Mouse (Mus musculus) heart, postnatal 0 days (tissue): ENCODE measurements at regions not wholly inside any gene's neighbourhood (a gene's known extent, or its start where the extent isn't known, plus 50 kb on each side); places are given as distances from the start of the nearest gene placed in this dataset.
A peak's percentile ranks its signal among the peaks of the same experiment; 100 is the strongest.
"Not testable (repeated sequence)": the region's sequence is repeated elsewhere in the genome, so short reads cannot be mapped to it uniquely, and the experiment has no call there.

Source experiments
- ATAC-seq: fragments of 200-750 bp; cut with Nextera tagmentation; 2 replicates; pipeline ENCODE4 v1.8.0; 2017; ENCODE audit warnings: low read depth, moderate number of reproducible peaks, moderate library complexity; ENCODE audit not compliant: insufficient read depth
- DNase-seq: peaks from one replicate; pipeline ENCODE4 v3.0.0-alpha.2; 2016; ENCODE audit warnings: low spot score
- H3K27ac ChIP-seq: fragments of 300-500 bp; sonication (generic); 2 replicates; pipeline ENCODE4 v1.5.1; 2014; ENCODE audit warnings: low read depth, mild to moderate bottlenecking
- H3K27me3 ChIP-seq: fragments of 300-500 bp; sonication (generic); 2 replicates; pipeline ENCODE4 v1.6.1; 2014; ENCODE audit warnings: low read length, mixed read lengths; ENCODE audit not compliant: control insufficient read depth, insufficient read depth
- H3K36me3 ChIP-seq: fragments of 300-500 bp; sonication (generic); replicated peaks from 2 replicates; pipeline ENCODE4 v1.6.1; 2014; ENCODE audit warnings: low read length, mixed read lengths; ENCODE audit not compliant: control insufficient read depth, insufficient read depth
- H3K4me1 ChIP-seq: fragments of 300-500 bp; sonication (generic); 2 replicates; pipeline ENCODE4 v1.6.1; 2014; ENCODE audit warnings: antibody characterized with exemption; ENCODE audit not compliant: control insufficient read depth, insufficient read depth
- H3K4me2 ChIP-seq: fragments of 300-500 bp; sonication (generic); 2 replicates; pipeline ENCODE4 v1.6.1; 2014; ENCODE audit warnings: low read depth, mild to moderate bottlenecking, low read length, moderate library complexity
- H3K4me3 ChIP-seq: fragments of 300-500 bp; sonication (generic); 2 replicates; pipeline ENCODE4 v1.5.1; 2014; ENCODE audit warnings: low read depth, low read length
- H3K9ac ChIP-seq: fragments of 300-500 bp; sonication (generic); replicated peaks from 2 replicates; pipeline ENCODE4 v1.6.1; 2014; ENCODE audit warnings: low read depth, low read length, mixed read lengths
- H3K9me3 ChIP-seq: fragments of 300-500 bp; sonication (generic); replicated peaks from 2 replicates; pipeline ENCODE4 v1.6.1; 2016; ENCODE audit warnings: low read length; ENCODE audit not compliant: control insufficient read depth
- CTCF ChIP-seq: IDR thresholded peaks from 2 replicates; pipeline ENCODE4 v1.5.1; 2016; ENCODE audit warnings: antibody characterized with exemption, control low read depth, low read depth
- EP300 ChIP-seq: IDR thresholded peaks from 2 replicates; pipeline ENCODE4 v1.6.1; 2016; ENCODE audit warnings: antibody characterized with exemption, low read depth
- WGBS: fragments of 180-500 bp; shearing (Covaris S2); extraction: QIAGEN DNeasy Blood & Tissue Kit; methylation state at CpG from one replicate; pipeline ENCODE4 v1.1.7; 2014; 5-methylcytosine and 5-hydroxymethylcytosine counted together

DNA sequence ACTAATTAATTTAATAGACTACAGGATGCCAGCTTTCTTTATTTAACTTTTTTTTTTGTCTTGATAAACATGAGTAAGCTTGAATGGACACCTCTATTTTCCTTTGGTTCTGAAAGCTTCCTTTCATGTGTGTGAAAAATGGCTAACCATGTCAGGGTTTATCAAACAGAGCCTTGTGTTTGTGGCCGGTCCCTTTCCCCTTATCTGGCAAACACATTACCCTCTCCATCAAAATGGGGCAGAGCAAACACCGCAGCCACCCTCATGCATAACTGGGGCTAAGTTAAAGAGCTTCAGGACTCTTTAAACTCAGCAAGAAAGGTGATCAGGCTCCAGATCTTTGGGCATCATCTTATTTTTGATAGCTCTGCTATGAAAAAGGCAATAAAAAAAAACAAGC lies 92.2 kb downstream of the Nr2f2 start:
- ATAC-seq (no peak), DNase-seq (no peak)
- Histone ChIP-seq H3K9me3 (no peaks in the 10 kb centered on the region), H3K36me3 (no peaks in the 10 kb centered on the region), H3K9ac (no peak overlapping the region), H3K4me3 (no peak overlapping the region), H3K4me1 (no peaks in the 10 kb centered on the region), H3K27ac (no peak overlapping the region), H3K27me3 (peaks cover 25% of the 10 kb centered on the region), H3K4me2 (no peak overlapping the region)
- WGBS, result 25% methylated on average over 2 of the region's 2 CpGs
- TF ChIP-seq EP300 (no peak), CTCF (no peak)

DNA sequence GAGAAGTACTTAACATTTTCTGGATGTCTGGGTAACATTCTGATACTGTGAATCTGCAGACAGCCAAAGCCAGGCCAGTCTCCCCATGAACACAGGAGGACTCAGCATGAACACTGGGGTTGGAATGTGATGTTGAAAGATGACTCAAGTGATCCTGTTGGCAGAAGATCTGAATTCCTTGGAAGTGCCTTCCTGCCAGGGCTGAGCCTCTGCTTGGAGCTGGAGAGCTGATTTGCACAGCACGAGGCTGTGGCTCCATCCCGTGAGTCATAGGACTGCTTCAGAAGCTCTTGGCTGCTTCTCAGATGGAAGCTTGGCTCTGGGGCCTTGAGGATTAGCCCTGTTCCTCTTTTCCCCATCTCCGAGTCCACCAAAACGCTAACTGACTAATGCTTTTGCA lies 99.5 kb downstream of the Nr2f2 start:
- ATAC-seq, result peak; percentile 93

DNA sequence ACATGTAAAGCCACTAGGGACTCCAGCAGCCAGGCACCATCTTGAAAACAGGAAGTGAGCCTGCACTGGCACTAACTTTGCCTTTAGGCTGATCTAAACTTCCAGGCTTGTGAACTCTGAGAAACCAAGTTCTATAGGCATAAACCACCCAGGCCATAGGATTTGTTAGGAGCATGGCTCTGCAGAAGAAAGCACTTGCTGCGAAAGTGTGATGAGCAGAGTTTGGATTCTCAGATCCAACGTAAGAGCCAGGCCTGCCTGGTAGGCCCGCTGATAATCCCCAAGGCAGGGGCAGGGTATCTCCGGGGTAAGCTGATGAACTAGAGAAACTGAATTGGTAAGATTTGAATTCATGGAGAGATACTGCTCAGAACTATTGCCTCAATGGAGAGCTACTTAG lies 109.7 kb downstream of the Nr2f2 start:
- ATAC-seq (no peak), DNase-seq (no peak)
- no peaks in the 10 kb centered on the region for H3K36me3 ChIP-seq
- H3K9me3 ChIP-seq, result no peaks in the 10 kb centered on the region
- H3K4me3 ChIP-seq, result no peak overlapping the region
- no peaks in the 10 kb centered on the region for H3K27me3 ChIP-seq
- TF ChIP-seq CTCF (no peak), EP300 (no peak)
- H3K9ac ChIP-seq, result no peak overlapping the region
- no peaks in the 10 kb centered on the region for H3K4me1 ChIP-seq
- no peak overlapping the region for H3K4me2 ChIP-seq
- H3K27ac ChIP-seq, result no peak overlapping the region
- 84% methylated on average over 4 of the region's 4 CpGs for WGBS

More for the DNA sequence above, 99.5 kb downstream of the Nr2f2 start:
- Histone ChIP-seq H3K4me2 (no peak overlapping the region), H3K27ac (no peak overlapping the region), H3K27me3 (no peaks in the 10 kb centered on the region), H3K9ac (no peak overlapping the region), H3K4me3 (no peak overlapping the region), H3K9me3 (no peaks in the 10 kb centered on the region), H3K36me3 (no peaks in the 10 kb centered on the region), H3K4me1 (no peaks in the 10 kb centered on the region)
- WGBS, result 22% methylated on average over 4 of the region's 4 CpGs
- peak; percentile 69 for TF ChIP-seq EP300
- no peak for TF ChIP-seq CTCF
- peak; percentile 70 for DNase-seq

DNA sequence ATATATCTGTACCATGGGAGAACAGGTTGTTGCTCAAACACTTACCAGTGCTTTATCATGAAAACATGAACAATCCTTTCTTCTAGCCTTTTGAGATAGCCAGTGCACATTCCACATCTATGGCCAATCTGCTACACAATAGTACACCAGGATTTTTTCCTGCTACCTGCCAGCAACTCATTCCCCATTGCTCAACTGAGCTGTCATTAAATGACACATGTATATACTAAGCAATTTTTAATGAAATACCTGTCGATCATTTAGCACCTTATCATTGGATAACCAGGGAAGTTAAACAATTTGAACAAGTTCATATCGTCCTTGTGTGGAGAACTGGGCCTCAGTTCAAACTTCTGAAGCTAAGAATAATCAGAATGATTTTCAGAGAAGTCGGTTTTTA lies 111.5 kb downstream of the Nr2f2 start:
- Histone ChIP-seq H3K4me1 (no peaks in the 10 kb centered on the region), H3K27ac (no peak overlapping the region), H3K36me3 (no peaks in the 10 kb centered on the region), H3K4me2 (no peak overlapping the region), H3K9ac (no peak overlapping the region), H3K4me3 (no peak overlapping the region), H3K27me3 (no peaks in the 10 kb centered on the region), H3K9me3 (no peaks in the 10 kb centered on the region)
- DNase-seq, result no peak
- TF ChIP-seq CTCF (no peak), EP300 (no peak)
- no peak for ATAC-seq
- 68% methylated on average over 3 of the region's 3 CpGs for WGBS

- Histone ChIP-seq H3K4me3 (no peak overlapping the region), H3K9me3 (no peaks in the 10 kb centered on the region), H3K4me2 (no peak overlapping the region), H3K4me1 (no peaks in the 10 kb centered on the region), H3K9ac (no peak overlapping the region), H3K27ac (no peak overlapping the region), H3K27me3 (no peaks in the 10 kb centered on the region), H3K36me3 (no peaks in the 10 kb centered on the region)
- 75% methylated on average over 4 of the region's 4 CpGs for WGBS
- no peak for TF ChIP-seq EP300
- TF ChIP-seq CTCF, result no peak
- no peak for ATAC-seq
- no peak for DNase-seq
Observed at GRCm38 (mm10) chr7:70253275-70253674, 113.3 kb downstream of the Nr2f2 start.

- H3K9ac ChIP-seq, H3K4me2 ChIP-seq, H3K9me3 ChIP-seq, H3K4me3 ChIP-seq, H3K36me3 ChIP-seq, H3K27me3 ChIP-seq, ATAC-seq, H3K4me1 ChIP-seq, DNase-seq, H3K27ac ChIP-seq: not testable (repeated sequence)
- 79% methylated on average over 9 of the region's 9 CpGs for WGBS
Observed at GRCm38 (mm10) chr7:70239059-70239458, 127.5 kb downstream of the Nr2f2 start.
